Mouse (Mus musculus): ENCODE measurements at regions not wholly inside any gene's neighbourhood (a gene's known extent, or its start where the extent isn't known, plus 50 kb on each side); places are given as distances from the start of the nearest gene placed in this dataset.
"Not testable (repeated sequence)": the region's sequence is repeated elsewhere in the genome, so short reads cannot be mapped to it uniquely, and the experiment has no call there.

DNA sequence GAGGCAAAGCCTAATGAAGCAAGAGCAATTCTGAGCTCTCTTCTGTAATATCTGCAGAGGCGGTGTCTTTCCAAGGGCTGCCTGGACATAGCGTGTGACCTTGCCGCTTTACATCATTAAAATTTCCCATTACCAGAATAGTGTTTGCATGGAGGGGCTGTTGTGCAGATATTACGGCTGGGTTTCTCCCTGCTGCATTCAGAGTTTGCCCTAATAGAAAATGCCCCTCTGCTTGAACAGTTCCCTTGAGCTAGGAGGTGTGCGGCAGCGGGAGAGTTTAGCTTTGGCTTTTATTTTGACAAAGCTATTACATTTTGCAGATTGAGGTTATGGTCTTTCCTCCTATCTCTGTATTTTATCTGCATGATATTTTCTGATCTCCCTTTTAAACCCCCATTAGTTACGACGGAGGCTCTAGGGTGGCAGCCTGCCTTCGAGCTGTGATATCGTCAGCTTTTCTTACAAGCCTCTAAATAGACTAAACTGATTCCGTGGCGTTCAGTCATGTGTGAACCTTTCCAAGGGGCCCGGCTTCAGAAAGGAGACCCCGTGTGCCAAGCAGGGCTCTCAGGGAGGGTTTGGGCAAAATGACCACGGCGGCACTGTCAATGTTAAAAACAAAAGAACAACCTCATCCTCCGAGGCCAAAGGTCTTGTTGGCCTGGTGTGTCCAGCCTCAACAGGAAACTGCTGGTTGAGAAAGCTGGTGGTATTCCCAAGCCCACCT, 182.2 kb upstream of the Pmfbp1 start:
- Histone ChIP-seq H3K27me3 (ENCODE audit: control insufficient read depth, insufficient read depth, low read length) (no peaks in the 10 kb centered on the region), H3K27ac (ENCODE audit: low read length) (no peak overlapping the region), H3K36me3 (ENCODE audit: control insufficient read depth, insufficient read depth, low read length) (no peaks in the 10 kb centered on the region), H3K4me2 (ENCODE audit: low read depth, low read length) (no peak overlapping the region), H3K9me3 (replicated peaks; ENCODE audit: control insufficient read depth, low read length) (0 out of 2 replicates have a peak, but pooled peaks cover 4% of the 10 kb centered on the region), H3K4me3 (replicated peaks; ENCODE audit: low read length) (no peak overlapping the region), H3K9ac (ENCODE audit: low read length) (no peak overlapping the region), H3K4me1 (ENCODE audit: control insufficient read depth, insufficient read depth, low read length) (no peaks in the 10 kb centered on the region)
- no peak for ATAC-seq (ENCODE audit: insufficient read depth, low FRiP score)
- 54% methylated on average over 17 of the region's 17 CpGs for WGBS

DNA sequence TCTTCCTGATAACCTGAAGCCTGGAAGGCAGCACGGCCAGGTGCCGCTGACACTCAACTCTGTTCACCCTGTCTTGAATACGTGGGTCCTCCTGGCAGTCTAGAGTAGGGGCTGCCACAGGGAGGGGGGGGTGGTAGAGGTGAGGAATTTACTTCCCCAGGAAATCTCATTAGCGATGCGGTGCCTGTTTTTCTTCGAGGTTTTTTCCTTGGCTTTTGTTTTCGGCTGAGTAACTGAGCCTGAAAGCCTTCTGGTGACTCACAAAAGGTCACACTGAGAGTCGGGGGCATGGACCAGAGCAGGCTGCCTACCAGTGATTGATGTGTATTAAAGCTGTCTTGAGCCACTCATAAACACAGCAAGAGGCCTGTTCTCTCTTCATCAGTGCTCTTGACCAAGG, 181.1 kb upstream of the Pmfbp1 start:
- Histone ChIP-seq H3K4me1 (ENCODE audit: control insufficient read depth, insufficient read depth, low read length) (no peaks in the 10 kb centered on the region), H3K4me3 (replicated peaks; ENCODE audit: low read length) (no peak overlapping the region), H3K27me3 (ENCODE audit: control insufficient read depth, insufficient read depth, low read length) (no peaks in the 10 kb centered on the region), H3K27ac (ENCODE audit: low read length) (no peak overlapping the region), H3K4me2 (ENCODE audit: low read depth, low read length) (no peak overlapping the region), H3K36me3 (ENCODE audit: control insufficient read depth, insufficient read depth, low read length) (no peaks in the 10 kb centered on the region), H3K9ac (ENCODE audit: low read length) (no peak overlapping the region), H3K9me3 (replicated peaks; ENCODE audit: control insufficient read depth, low read length) (0 out of 2 replicates have a peak, but pooled peaks cover 4% of the 10 kb centered on the region)
- no peak for ATAC-seq (ENCODE audit: insufficient read depth, low FRiP score)
- WGBS: 18% methylated on average over 8 of the region's 8 CpGs

DNA sequence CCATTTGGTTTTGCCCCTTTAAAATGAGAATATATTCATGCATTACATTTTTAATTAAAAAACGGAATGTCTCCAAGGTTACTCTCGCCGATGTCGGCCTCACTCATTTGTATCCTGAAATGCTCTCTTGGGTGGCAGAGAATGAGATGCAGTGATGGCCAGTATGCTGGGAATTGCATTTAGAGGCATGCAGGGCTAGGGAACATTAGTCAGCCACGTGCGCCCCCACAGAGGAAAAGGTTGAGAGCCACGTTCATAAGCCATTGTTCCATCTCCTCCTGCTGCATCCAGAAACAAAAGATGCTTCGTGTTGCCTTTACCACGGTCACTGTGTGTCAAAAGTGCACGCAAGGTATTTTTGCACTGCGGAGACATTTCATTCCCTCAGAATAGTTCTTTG, 172.9 kb upstream of the Pmfbp1 start:
- no peaks in the 10 kb centered on the region for H3K36me3 ChIP-seq (ENCODE audit: control insufficient read depth, insufficient read depth, low read length)
- no peak overlapping the region for H3K27ac ChIP-seq (ENCODE audit: low read length)
- ATAC-seq (ENCODE audit: insufficient read depth, low FRiP score): no peak
- no peak overlapping the region for H3K4me3 ChIP-seq (replicated peaks; ENCODE audit: low read length)
- no peak overlapping the region for H3K4me2 ChIP-seq (ENCODE audit: low read depth, low read length)
- 82% methylated on average over 11 of the region's 11 CpGs for WGBS
- H3K9me3 ChIP-seq (replicated peaks; ENCODE audit: control insufficient read depth, low read length): no peaks in the 10 kb centered on the region
- no peaks in the 10 kb centered on the region for H3K27me3 ChIP-seq (ENCODE audit: control insufficient read depth, insufficient read depth, low read length)
- H3K4me1 ChIP-seq (ENCODE audit: control insufficient read depth, insufficient read depth, low read length): no peaks in the 10 kb centered on the region
- H3K9ac ChIP-seq (ENCODE audit: low read length): no peak overlapping the region

DNA sequence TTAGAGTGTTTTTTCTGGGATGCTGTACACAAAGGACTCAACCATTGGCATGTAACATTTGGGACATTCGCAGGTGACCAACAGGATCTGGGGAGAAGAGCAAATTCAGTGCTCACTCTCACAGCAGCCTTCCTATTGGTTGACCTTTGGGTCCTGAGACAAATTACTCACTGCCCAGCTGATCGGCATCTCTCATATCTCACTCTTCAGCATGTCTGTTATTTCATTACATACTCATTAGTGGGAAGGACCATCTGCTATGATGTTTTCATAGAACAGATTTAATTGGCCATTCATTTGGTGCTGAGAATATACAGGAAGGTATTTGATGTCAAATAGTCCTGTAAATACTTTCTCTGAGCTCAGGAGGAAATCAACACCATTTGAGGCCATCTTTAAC, 170.5 kb upstream of the Pmfbp1 start:
- Histone ChIP-seq H3K9ac (ENCODE audit: low read length) (no peak overlapping the region), H3K4me2 (ENCODE audit: low read depth, low read length) (no peak overlapping the region), H3K27ac (ENCODE audit: low read length) (no peak overlapping the region), H3K4me1 (ENCODE audit: control insufficient read depth, insufficient read depth, low read length) (no peaks in the 10 kb centered on the region), H3K4me3 (replicated peaks; ENCODE audit: low read length) (no peak overlapping the region), H3K9me3 (replicated peaks; ENCODE audit: control insufficient read depth, low read length) (no peaks in the 10 kb centered on the region), H3K27me3 (ENCODE audit: control insufficient read depth, insufficient read depth, low read length) (no peaks in the 10 kb centered on the region), H3K36me3 (ENCODE audit: control insufficient read depth, insufficient read depth, low read length) (no peaks in the 10 kb centered on the region)
- 74% methylated on average over 2 of the region's 2 CpGs for whole genome bisulfite sequencing
- ATAC-seq (ENCODE audit: insufficient read depth, low FRiP score): no peak

DNA sequence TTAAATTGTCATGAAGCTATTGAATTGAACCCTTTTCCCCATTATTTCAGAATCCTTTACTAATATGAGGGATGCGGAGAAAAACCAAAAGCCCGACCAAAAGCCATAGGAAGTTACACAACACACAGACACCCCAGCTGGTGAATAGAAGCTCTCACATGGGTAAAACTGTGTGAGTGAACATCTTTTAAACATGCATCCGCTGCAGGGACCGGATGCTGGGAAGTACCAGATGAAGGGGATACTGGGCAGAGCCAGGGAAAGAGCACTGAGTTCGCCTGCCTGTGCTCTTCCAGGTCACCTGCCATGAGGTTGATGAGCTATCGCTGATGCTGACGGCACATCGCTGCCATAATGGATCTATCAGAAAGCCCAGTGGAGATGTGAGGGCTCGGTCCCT, 169.6 kb upstream of the Pmfbp1 start:
- no peaks in the 10 kb centered on the region for H3K27me3 ChIP-seq (ENCODE audit: control insufficient read depth, insufficient read depth, low read length)
- no peak for ATAC-seq (ENCODE audit: insufficient read depth, low FRiP score)
- H3K9ac ChIP-seq (ENCODE audit: low read length): no peak overlapping the region
- no peak overlapping the region for H3K4me2 ChIP-seq (ENCODE audit: low read depth, low read length)
- WGBS: 88% methylated on average over 9 of the region's 9 CpGs
- no peak overlapping the region for H3K4me3 ChIP-seq (replicated peaks; ENCODE audit: low read length)
- H3K27ac ChIP-seq (ENCODE audit: low read length): no peak overlapping the region
- H3K36me3 ChIP-seq (ENCODE audit: control insufficient read depth, insufficient read depth, low read length): no peaks in the 10 kb centered on the region
- H3K4me1 ChIP-seq (ENCODE audit: control insufficient read depth, insufficient read depth, low read length): no peaks in the 10 kb centered on the region
- H3K9me3 ChIP-seq (replicated peaks; ENCODE audit: control insufficient read depth, low read length): no peaks in the 10 kb centered on the region

DNA sequence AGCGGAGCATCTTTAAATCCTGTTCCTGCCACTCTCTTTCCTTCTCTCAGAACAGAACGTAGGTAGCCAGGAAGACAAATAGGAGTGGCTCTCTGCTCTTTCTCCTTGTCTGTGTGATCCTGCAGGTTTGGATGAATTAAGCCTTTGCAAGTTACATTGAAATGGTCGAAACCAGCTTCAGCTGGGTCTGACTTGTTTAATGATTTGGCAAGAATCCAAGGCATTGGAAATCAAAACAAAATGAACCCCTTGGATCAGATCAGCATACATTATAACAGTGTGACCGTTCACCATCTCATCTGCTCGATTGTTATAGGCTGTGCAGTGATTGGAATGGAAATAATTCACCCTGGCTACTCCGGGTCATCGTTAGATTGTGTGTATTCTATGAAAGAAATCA, 157.6 kb upstream of the Pmfbp1 start:
- Histone ChIP-seq H3K27me3 (ENCODE audit: control insufficient read depth, insufficient read depth, low read length) (no peaks in the 10 kb centered on the region), H3K9ac (ENCODE audit: low read length) (no peak overlapping the region), H3K27ac (ENCODE audit: low read length) (no peak overlapping the region), H3K4me2 (ENCODE audit: low read depth, low read length) (no peak overlapping the region), H3K9me3 (replicated peaks; ENCODE audit: control insufficient read depth, low read length) (no peaks in the 10 kb centered on the region), H3K36me3 (ENCODE audit: control insufficient read depth, insufficient read depth, low read length) (no peaks in the 10 kb centered on the region), H3K4me3 (replicated peaks; ENCODE audit: low read length) (no peak overlapping the region), H3K4me1 (ENCODE audit: control insufficient read depth, insufficient read depth, low read length) (no peaks in the 10 kb centered on the region)
- ATAC-seq (ENCODE audit: insufficient read depth, low FRiP score): no peak
- WGBS: 38% methylated on average over 7 of the region's 7 CpGs

DNA sequence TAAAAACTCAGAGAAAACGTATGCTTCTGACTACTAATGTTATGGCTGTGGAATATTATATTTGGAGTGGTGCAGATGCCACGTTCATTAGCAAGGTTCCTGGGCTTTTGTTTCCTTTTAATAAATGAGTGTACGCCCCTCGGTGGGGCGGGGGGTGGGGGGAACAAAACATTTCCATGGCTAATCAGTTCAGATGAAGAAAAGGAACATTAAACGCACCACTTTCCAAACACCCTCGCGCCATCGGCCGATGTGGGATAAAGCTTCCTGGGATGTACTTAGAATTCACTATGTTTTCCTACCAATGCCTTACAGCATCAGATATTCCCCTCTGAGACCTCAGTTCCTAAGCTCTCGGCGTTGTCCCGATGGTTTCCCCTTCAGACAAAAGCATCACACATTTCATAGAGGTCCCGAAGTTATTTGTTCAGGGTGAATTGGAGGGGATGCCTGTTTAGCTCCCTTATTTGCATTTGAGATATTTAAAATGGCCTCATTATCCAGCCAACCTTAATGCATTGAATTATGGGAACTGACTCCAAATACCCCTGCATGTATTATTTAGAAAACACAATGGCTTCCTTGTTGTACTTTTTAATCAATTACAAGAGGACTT, 155.5 kb upstream of the Pmfbp1 start:
- Histone ChIP-seq H3K27me3 (ENCODE audit: control insufficient read depth, insufficient read depth, low read length) (no peaks in the 10 kb centered on the region), H3K27ac (ENCODE audit: low read length) (no peak overlapping the region), H3K36me3 (ENCODE audit: control insufficient read depth, insufficient read depth, low read length) (no peaks in the 10 kb centered on the region), H3K9me3 (replicated peaks; ENCODE audit: control insufficient read depth, low read length) (no peaks in the 10 kb centered on the region), H3K4me2 (ENCODE audit: low read depth, low read length) (no peak overlapping the region), H3K9ac (ENCODE audit: low read length) (no peak overlapping the region), H3K4me1 (ENCODE audit: control insufficient read depth, insufficient read depth, low read length) (no peaks in the 10 kb centered on the region), H3K4me3 (replicated peaks; ENCODE audit: low read length) (no peak overlapping the region)
- WGBS: 85% methylated on average over 14 of the region's 14 CpGs
- ATAC-seq (ENCODE audit: insufficient read depth, low FRiP score): no peak

DNA sequence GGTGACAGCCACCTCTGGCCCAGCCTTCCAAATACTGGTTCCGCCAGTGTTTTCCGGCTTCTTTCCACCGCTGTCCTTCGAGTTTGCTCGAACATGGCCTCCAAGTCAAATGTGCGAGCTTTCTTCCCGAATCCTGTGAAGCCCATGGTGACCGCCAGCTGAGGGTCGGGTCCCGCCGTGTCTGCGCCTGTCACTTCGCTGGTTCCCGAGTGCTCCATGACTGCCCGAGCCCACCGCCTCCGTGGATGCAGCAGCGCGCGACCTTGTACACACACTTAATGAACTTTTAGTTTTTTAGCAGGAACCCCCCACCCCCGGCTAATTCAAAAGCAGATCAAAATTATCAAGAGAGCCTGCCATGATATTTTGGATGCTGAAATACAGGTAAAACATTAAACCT, 153.2 kb upstream of the Pmfbp1 start:
- H3K36me3 ChIP-seq (ENCODE audit: control insufficient read depth, insufficient read depth, low read length); H3K4me1 ChIP-seq (ENCODE audit: control insufficient read depth, insufficient read depth, low read length); H3K4me2 ChIP-seq (ENCODE audit: low read depth, low read length); H3K9ac ChIP-seq (ENCODE audit: low read length); H3K4me3 ChIP-seq (replicated peaks; ENCODE audit: low read length); H3K27me3 ChIP-seq (ENCODE audit: control insufficient read depth, insufficient read depth, low read length); ATAC-seq (ENCODE audit: insufficient read depth, low FRiP score); H3K9me3 ChIP-seq (replicated peaks; ENCODE audit: control insufficient read depth, low read length); H3K27ac ChIP-seq (ENCODE audit: low read length): not testable (repeated sequence)
- 90% methylated on average over 21 of the region's 21 CpGs for WGBS

DNA sequence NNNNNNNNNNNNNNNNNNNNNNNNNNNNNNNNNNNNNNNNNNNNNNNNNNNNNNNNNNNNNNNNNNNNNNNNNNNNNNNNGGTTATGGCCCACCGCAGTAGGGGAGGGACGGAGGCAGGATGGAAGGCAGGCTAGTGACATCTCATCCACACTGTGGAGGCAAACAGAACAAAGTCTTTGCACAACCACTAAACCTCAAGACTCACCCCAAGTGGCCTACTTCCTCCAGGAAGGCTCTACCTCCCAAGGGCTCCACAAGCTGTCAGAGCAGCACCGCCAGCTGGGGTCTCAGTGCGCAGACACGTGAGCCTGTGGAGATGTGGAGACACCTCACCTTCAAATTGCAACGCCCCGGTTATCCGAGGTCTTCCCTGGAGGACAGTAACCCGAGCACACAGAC, 138.7 kb upstream of the Pmfbp1 start:
- no peaks in the 10 kb centered on the region for H3K36me3 ChIP-seq (ENCODE audit: control insufficient read depth, insufficient read depth, low read length)
- no peaks in the 10 kb centered on the region for H3K27me3 ChIP-seq (ENCODE audit: control insufficient read depth, insufficient read depth, low read length)
- no peak overlapping the region for H3K27ac ChIP-seq (ENCODE audit: low read length)
- WGBS: 85% methylated on average over 9 of the region's 9 CpGs
- peaks cover 3% of the 10 kb centered on the region; the same call in 1 of the 2 replicates for H3K4me1 ChIP-seq (ENCODE audit: control insufficient read depth, insufficient read depth, low read length)
- H3K9me3 ChIP-seq (replicated peaks; ENCODE audit: control insufficient read depth, low read length): no peaks in the 10 kb centered on the region
- no peak overlapping the region for H3K4me2 ChIP-seq (ENCODE audit: low read depth, low read length)
- ATAC-seq (ENCODE audit: insufficient read depth, low FRiP score): no peak
- H3K9ac ChIP-seq (ENCODE audit: low read length): no peak overlapping the region
- no peak overlapping the region for H3K4me3 ChIP-seq (replicated peaks; ENCODE audit: low read length)

Measured in stomach, embryonic 16.5 days (tissue).